Mouse (Mus musculus) liver, embryonic 11.5 days (tissue): ENCODE measurements around the gene Aco2. TPM values are rescaled to one million over a fixed set of nuclear protein-coding genes. Genes with fewer than 3 reads are reported as not detected.
A peak's percentile ranks its signal among the peaks of the same experiment; 100 is the strongest.

Experiments used
- ATAC-seq: fragments of 200-750 bp; cut with Nextera tagmentation; replicated peaks from 2 replicates; pipeline ENCODE4 v1.8.0; 2017; ENCODE audit warnings: moderate number of reproducible peaks, mild to moderate bottlenecking, moderate TSS enrichment, moderate library complexity; ENCODE audit not compliant: low FRiP score
- DNase-seq: peaks from one replicate; pipeline ENCODE4 v3.0.0-alpha.2; 2017; ENCODE audit warnings: low spot score
- H3K27ac ChIP-seq: fragments of 300-500 bp; sonication (generic); 2 replicates; pipeline ENCODE4 v1.5.1; 2014; ENCODE audit warnings: mild to moderate bottlenecking, low read depth, low read length, control low read depth
- H3K27me3 ChIP-seq: fragments of 300-500 bp; sonication (generic); replicated peaks from 2 replicates; pipeline ENCODE4 v1.6.1; 2014; ENCODE audit warnings: low read length, mixed read lengths; ENCODE audit not compliant: control insufficient read depth, insufficient read depth
- H3K36me3 ChIP-seq: fragments of 300-500 bp; sonication (generic); 2 replicates; pipeline ENCODE4 v1.6.1; 2014; ENCODE audit warnings: mild to moderate bottlenecking, low read length, moderate library complexity, mixed read lengths; ENCODE audit not compliant: control insufficient read depth, insufficient read depth
- H3K4me1 ChIP-seq: fragments of 300-500 bp; sonication (generic); replicated peaks from 2 replicates; pipeline ENCODE4 v1.6.1; 2014; ENCODE audit warnings: low read length, mixed read lengths; ENCODE audit not compliant: control insufficient read depth, insufficient read depth
- H3K4me2 ChIP-seq: fragments of 300-500 bp; sonication (generic); 2 replicates; pipeline ENCODE4 v1.6.1; 2014; ENCODE audit warnings: mild to moderate bottlenecking, control low read depth, moderate library complexity
- H3K4me3 ChIP-seq: fragments of 300-500 bp; sonication (generic); 2 replicates; pipeline ENCODE4 v1.5.1; 2014; ENCODE audit warnings: low read depth, low read length, control low read depth
- H3K9ac ChIP-seq: fragments of 300-500 bp; sonication (generic); 2 replicates; pipeline ENCODE4 v1.6.1; 2014; ENCODE audit warnings: low read depth, low read length, control low read depth
- H3K9me3 ChIP-seq: fragments of 300-500 bp; sonication (generic); 2 replicates; pipeline ENCODE4 v1.6.1; 2016; ENCODE audit warnings: low read length, inconsistent platforms, mixed read lengths; ENCODE audit not compliant: control insufficient read depth
- WGBS: fragments of 180-500 bp; shearing (Covaris S2); extraction: QIAGEN DNeasy Blood & Tissue Kit; methylation state at CpG from one replicate; pipeline ENCODE4 v1.1.7; 2014; 5-methylcytosine and 5-hydroxymethylcytosine counted together
- polyA plus RNA-seq: library from polyadenylated mRNA; unstranded; fragments of >200 nt; fragmentation: Nextera tagmentation; extraction: Ambion mirVana; gene quantifications from 2 replicates; pipeline ENCODE4 v1.2.1, GENCODE M21; 2014

The Aco2 gene
- polyA plus RNA-seq, 1 experiment from 2014 or later, result 177 TPM

GRCm38 (mm10) chr15:81917621-81918463 is 45.7 kb downstream of the Aco2 start:
- no peak overlapping the region for H3K4me3 ChIP-seq
- no peak overlapping the region for H3K27ac ChIP-seq
- DNase-seq (no peak), ATAC-seq (peak; percentile 67; the same call in 1 of the 2 replicates)
- no peak overlapping the region for H3K9ac ChIP-seq
- no peaks in the 10 kb centered on the region for H3K9me3 ChIP-seq
- no peak overlapping the region for H3K4me2 ChIP-seq
- H3K36me3 ChIP-seq, result peaks cover 42% of the 10 kb centered on the region
- peaks cover 12% of the 10 kb centered on the region for H3K4me1 ChIP-seq
- no peaks in the 10 kb centered on the region for H3K27me3 ChIP-seq
- 58% methylated on average over 6 of the region's 6 CpGs for WGBS

- ATAC-seq (no peak), DNase-seq (no peak)
- peaks cover 15% of the 10 kb centered on the region for H3K4me1 ChIP-seq
- no peak overlapping the region for H3K9ac ChIP-seq
- H3K4me3 ChIP-seq, result no peak overlapping the region
- peaks cover 35% of the 10 kb centered on the region; the same call in 1 of the 2 replicates for H3K36me3 ChIP-seq
- 75% methylated on average over 5 of the region's 5 CpGs for WGBS
- H3K4me2 ChIP-seq, result no peak overlapping the region
- H3K27ac ChIP-seq, result no peak overlapping the region
- no peaks in the 10 kb centered on the region for H3K27me3 ChIP-seq
- H3K9me3 ChIP-seq, result no peaks in the 10 kb centered on the region
Measured at GRCm38 (mm10) chr15:81919062-81919461, 47.0 kb downstream of the Aco2 start.

- DNase-seq, result no peak
- no peaks in the 10 kb centered on the region for H3K9me3 ChIP-seq
- H3K4me1 ChIP-seq, result peaks cover 18% of the 10 kb centered on the region
- 87% methylated on average over 10 of the region's 10 CpGs for WGBS
- H3K4me2 ChIP-seq, result no peak overlapping the region
- no peak overlapping the region for H3K27ac ChIP-seq
- ATAC-seq, result no peak
- no peak overlapping the region for H3K9ac ChIP-seq
- no peaks in the 10 kb centered on the region for H3K27me3 ChIP-seq
- H3K4me3 ChIP-seq, result no peak overlapping the region
- peaks cover 22% of the 10 kb centered on the region; the same call in 1 of the 2 replicates for H3K36me3 ChIP-seq
Measured at GRCm38 (mm10) chr15:81920546-81921217, 48.6 kb downstream of the Aco2 start.

GRCm38 (mm10) chr15:81921255-81921654 is 49.1 kb downstream of the Aco2 start:
- Histone ChIP-seq H3K4me2 (no peak overlapping the region), H3K4me1 (peaks cover 18% of the 10 kb centered on the region), H3K36me3 (peaks cover 18% of the 10 kb centered on the region; the same call in 1 of the 2 replicates), H3K4me3 (no peak overlapping the region), H3K9ac (no peak overlapping the region), H3K27me3 (no peaks in the 10 kb centered on the region), H3K9me3 (no peaks in the 10 kb centered on the region), H3K27ac (no peak overlapping the region)
- DNase-seq (no peak), ATAC-seq (no peak)
- WGBS, result 82% methylated on average over 5 of the region's 5 CpGs

GRCm38 (mm10) chr15:81924933-81925332 is 52.8 kb downstream of the Aco2 start:
- H3K4me2 ChIP-seq, result peak overlapping the region; percentile 99
- peaks cover 4% of the 10 kb centered on the region; the same call in 1 of the 2 replicates for H3K36me3 ChIP-seq
- H3K27me3 ChIP-seq, result no peaks in the 10 kb centered on the region
- peak overlapping the region; percentile 87 for H3K9ac ChIP-seq
- H3K4me3 ChIP-seq, result peak overlapping the region; percentile 88
- peaks cover 21% of the 10 kb centered on the region for H3K4me1 ChIP-seq
- no peaks in the 10 kb centered on the region for H3K9me3 ChIP-seq
- WGBS, result 55% methylated on average over 11 of the region's 11 CpGs
- H3K27ac ChIP-seq, result peak overlapping the region; percentile 77
- DNase-seq, result no peak
- peak; percentile 70 for ATAC-seq

GRCm38 (mm10) chr15:81925760-81926445 is 53.8 kb downstream of the Aco2 start, which contains the start of gene Polr3h:
TSS of gene Polr3h (minus strand) at chr15:81926240.
- H3K9me3 ChIP-seq, result no peaks in the 10 kb centered on the region
- H3K36me3 ChIP-seq, result peaks cover 4% of the 10 kb centered on the region; the same call in 1 of the 2 replicates
- DNase-seq (peak; percentile 95), ATAC-seq (peak; percentile 93)
- no peaks in the 10 kb centered on the region for H3K27me3 ChIP-seq
- peak within 1 kb of the TSS; percentile 77 for H3K27ac ChIP-seq
- under 1% methylated on average over 54 of the region's 54 CpGs for WGBS
- peaks cover 21% of the 10 kb centered on the region for H3K4me1 ChIP-seq
- peak within 1 kb of the TSS; percentile 88 for H3K4me3 ChIP-seq
- peak within 1 kb of the TSS; percentile 87 for H3K9ac ChIP-seq
- peak within 1 kb of the TSS; percentile 99 for H3K4me2 ChIP-seq

- no peak for DNase-seq
- no peak for ATAC-seq
- peaks cover 21% of the 10 kb centered on the region for H3K4me1 ChIP-seq
- H3K9me3 ChIP-seq, result no peaks in the 10 kb centered on the region
- H3K9ac ChIP-seq, result no peak overlapping the region
- 43% methylated on average over 9 of the region's 9 CpGs for WGBS
- H3K36me3 ChIP-seq, result peaks cover 4% of the 10 kb centered on the region; the same call in 1 of the 2 replicates
- no peak overlapping the region for H3K27ac ChIP-seq
- no peaks in the 10 kb centered on the region for H3K27me3 ChIP-seq
- H3K4me3 ChIP-seq, result no peak overlapping the region; the same call in 1 of the 2 replicates
- peak overlapping the region; percentile 99 for H3K4me2 ChIP-seq
Measured at GRCm38 (mm10) chr15:81926446-81926822, 54.3 kb downstream of the Aco2 start.

- Histone ChIP-seq H3K9ac (no peak overlapping the region), H3K4me1 (peaks cover 21% of the 10 kb centered on the region), H3K4me3 (no peak overlapping the region), H3K27me3 (no peaks in the 10 kb centered on the region), H3K27ac (no peak overlapping the region), H3K9me3 (no peaks in the 10 kb centered on the region), H3K4me2 (no peak overlapping the region), H3K36me3 (peaks cover 4% of the 10 kb centered on the region; the same call in 1 of the 2 replicates)
- 62% methylated on average over 4 of the region's 4 CpGs for WGBS
- DNase-seq (no peak), ATAC-seq (no peak)
Measured at GRCm38 (mm10) chr15:81927741-81928140, 55.6 kb downstream of the Aco2 start.
